Mouse (Mus musculus): ENCODE data around the gene Grm4.

GRCm38 (mm10) chr17:27457863-27458494 is 63.2 kb downstream of the Grm4 start:
- no peak for TF ChIP-seq CTCF (conservative IDR thresholded peaks at IDR 0.05 in 1 of 2, IDR thresholded peaks at IDR 0.05 in 1 of 2; ENCODE audit: low read depth in 2 of 2, low read length in 2 of 2)
- no peak for TF ChIP-seq GABPA (IDR thresholded peaks at IDR 0.05; ENCODE audit: insufficient replicate concordance, low read depth, low read length)
- TF ChIP-seq ZMIZ1 (IDR thresholded peaks at IDR 0.05; ENCODE audit: low read depth, low read length): no peak
- TF ChIP-seq HCFC1 (IDR thresholded peaks at IDR 0.05; ENCODE audit: low read depth, low read length): no peak

Measured in CH12.LX (cell line).